ENCODE assay signal across 20 mouse cellular contexts in genomic region chr8:83598146-83598545, GRCm38 (mm10). TPM values are rescaled to one million over a fixed set of nuclear protein-coding genes. Genes with fewer than 3 reads are reported as not detected.
DNase-seq lines count a peak whose midpoint lies in the region; ATAC-seq and TF ChIP-seq lines count a peak whose summit lies in the region.
"Had no signal": no experiment of that assay in that cellular context is flagged by ENCODE, and none has a peak within 500 bp of the region (broad histone marks: within the 10 kb centered on the region; RNA-seq: fewer than 3 reads in every experiment).

No protein-coding gene starts in this region.

- DNase-seq in left cerebral cortex, adult 2 months (ENCODE audit: extremely low spot score in 1 of 2, low spot score in 2 of 2), result no peak
- no peak for DNase-seq in left cerebral cortex, adult 18-20 months (ENCODE audit: low spot score in 2 of 2)
- no peak for DNase-seq in midbrain, postnatal 0 days (ENCODE audit: low spot score)
- no peak for DNase-seq in liver, embryonic 13.5 days
- no peak for DNase-seq in adrenal gland, adult (ENCODE audit: inconsistent age in 2 of 2, low spot score in 1 of 2)
- no peak for DNase-seq in urinary bladder, postnatal 36 days (ENCODE audit: low spot score in 2 of 2)
- DNase-seq: adrenal gland, postnatal 36 days; cerebellum, adult 8-10 months; heart, postnatal 14 days; kidney, postnatal 14 days; layer of hippocampus, adult 9-11 months; thymus, postnatal 36 days had no signal

- no peak overlapping the region for H3K4me3 ChIP-seq in left cerebral cortex, adult 2 months
- H3K4me3 ChIP-seq in midbrain, postnatal 0 days (ENCODE audit: low read depth, low read length), result no peak overlapping the region
- H3K4me3 ChIP-seq in midbrain, embryonic 15.5 days, result no peak overlapping the region
- no peak overlapping the region for H3K4me3 ChIP-seq in liver, embryonic 13.5 days (replicated peaks)
- H3K4me3 ChIP-seq: embryonic facial prominence, embryonic 10.5 days; hindbrain, embryonic 12.5 days; limb, embryonic 12.5 days; neural tube, embryonic 12.5 days had no signal

- intact Hi-C loops in left cerebral cortex, adult 2 months (cut with DNase I), result no loop called here

- no peak for ATAC-seq in midbrain, postnatal 0 days (ENCODE audit: low FRiP score)
- no peak for ATAC-seq in midbrain, embryonic 15.5 days (replicated peaks)
- no peak for ATAC-seq in liver, embryonic 13.5 days (ENCODE audit: low read depth)
- ATAC-seq: intestine, embryonic 16.5 days had no signal

- H3K27ac ChIP-seq in left cerebral cortex, adult 2 months, result no peak overlapping the region
- no peak overlapping the region for H3K27ac ChIP-seq in midbrain, postnatal 0 days (ENCODE audit: low read depth, low read length)
- H3K27ac ChIP-seq in midbrain, embryonic 15.5 days, result no peak overlapping the region
- peak overlapping the region; percentile 97; the same call in 1 of the 2 replicates for H3K27ac ChIP-seq in liver, embryonic 13.5 days
- H3K27ac ChIP-seq: embryonic facial prominence, embryonic 10.5 days; hindbrain, embryonic 12.5 days; limb, embryonic 12.5 days; neural tube, embryonic 12.5 days had no signal

- no peaks in the 10 kb centered on the region for H3K27me3 ChIP-seq in midbrain, postnatal 0 days (ENCODE audit: insufficient read depth, low read length)
- no peaks in the 10 kb centered on the region for H3K27me3 ChIP-seq in midbrain, embryonic 15.5 days (replicated peaks)
- no peaks in the 10 kb centered on the region for H3K27me3 ChIP-seq in liver, embryonic 13.5 days
- H3K27me3 ChIP-seq: hindbrain, embryonic 12.5 days; limb, embryonic 12.5 days; neural tube, embryonic 12.5 days had no signal

- H3K9ac ChIP-seq in midbrain, postnatal 0 days (replicated peaks; ENCODE audit: low read length, poor library complexity, severe bottlenecking), result no peak overlapping the region
- no peak overlapping the region for H3K9ac ChIP-seq in midbrain, embryonic 15.5 days
- 0 out of 2 replicates have a peak overlapping the region, but pooled peaks have one; percentile 26 for H3K9ac ChIP-seq in liver, embryonic 13.5 days
- H3K9ac ChIP-seq: hindbrain, embryonic 12.5 days; limb, embryonic 12.5 days; neural tube, embryonic 12.5 days had no signal

- TF ChIP-seq CTCF in left cerebral cortex, adult 2 months (IDR thresholded peaks at IDR 0.05), result peak; percentile 6; the same call in 1 of the 2 replicates
- peak; percentile 48 for TF ChIP-seq CTCF in midbrain, postnatal 0 days (IDR thresholded peaks at IDR 0.05)

- no peaks in the 10 kb centered on the region for H3K9me3 ChIP-seq in midbrain, postnatal 0 days (ENCODE audit: low read length)
- H3K9me3 ChIP-seq in midbrain, embryonic 15.5 days, result no peaks in the 10 kb centered on the region
- H3K9me3 ChIP-seq in liver, embryonic 13.5 days (replicated peaks), result no peaks in the 10 kb centered on the region
- H3K9me3 ChIP-seq: embryonic facial prominence, embryonic 10.5 days; G1E; hindbrain, embryonic 12.5 days; limb, embryonic 12.5 days; neural tube, embryonic 12.5 days had no signal

- H3K4me1 ChIP-seq in midbrain, postnatal 0 days (ENCODE audit: insufficient read depth, low read length), result no peaks in the 10 kb centered on the region
- H3K4me1 ChIP-seq in midbrain, embryonic 15.5 days, result peaks cover 11% of the 10 kb centered on the region
- H3K4me1 ChIP-seq in liver, embryonic 13.5 days (replicated peaks), result peaks cover 80% of the 10 kb centered on the region

- no peak overlapping the region for H3K4me2 ChIP-seq in midbrain, postnatal 0 days (ENCODE audit: low read depth, low read length, poor library complexity, severe bottlenecking)
- no peak overlapping the region for H3K4me2 ChIP-seq in midbrain, embryonic 15.5 days
- H3K4me2 ChIP-seq in liver, embryonic 13.5 days, result no peak overlapping the region
- H3K4me2 ChIP-seq: heart, embryonic 11.5 days; hindbrain, embryonic 12.5 days; limb, embryonic 12.5 days; neural tube, embryonic 12.5 days had no signal

- WGBS in midbrain, postnatal 0 days, result 5% methylated on average over 1 of the region's 1 CpGs
- 3% methylated on average over 1 of the region's 1 CpGs for WGBS in midbrain, embryonic 15.5 days
- 34% methylated on average over 1 of the region's 1 CpGs for WGBS in liver, embryonic 13.5 days (ENCODE audit: insufficient replicate concordance)

- no peaks in the 10 kb centered on the region for H3K36me3 ChIP-seq in midbrain, postnatal 0 days (ENCODE audit: insufficient read depth, low read length)
- H3K36me3 ChIP-seq in midbrain, embryonic 15.5 days (replicated peaks), result no peaks in the 10 kb centered on the region
- no peaks in the 10 kb centered on the region for H3K36me3 ChIP-seq in liver, embryonic 13.5 days
- H3K36me3 ChIP-seq: embryonic facial prominence, embryonic 10.5 days; G1E; hindbrain, embryonic 12.5 days; limb, embryonic 12.5 days; neural tube, embryonic 12.5 days had no signal

RNA-seq across cellular contexts. Expression of gene Tecr, which starts 9.6 kb away (rescaled TPM):
- total RNA-seq in left cerebral cortex, adult 2 months (2021), result 100 to 1,000 TPM; 572 to 605 TPM
- 100 to 1,000 TPM; 600 to 661 TPM for total RNA-seq in left cerebral cortex, adult 18-20 months (2021)
- total RNA-seq in midbrain, postnatal 0 days (2014; rRNA removed), result 1,134 and 1,270 TPM in 2 replicates
- polyA plus RNA-seq in midbrain, postnatal 0 days (2015; fragmentation: Nextera tagmentation; extraction: Ambion mirVana), result 1,433 and 1,533 TPM in 2 replicates
- 1,118 and 1,124 TPM in 2 replicates for polyA plus RNA-seq in midbrain, embryonic 15.5 days (2015; fragmentation: Nextera tagmentation; extraction: Ambion mirVana)
- 334 and 348 TPM in 2 replicates for polyA plus RNA-seq in liver, embryonic 13.5 days (2015; fragmentation: Nextera tagmentation; extraction: Ambion mirVana)

RNA-seq across cellular contexts. Expression of gene Dnajb1, which starts 9.8 kb away (rescaled TPM):
- total RNA-seq in left cerebral cortex, adult 2 months (2021), result 10 to 100 TPM; 50.1 to 71.0 TPM
- 10 to 100 TPM; 61.3 to 66.7 TPM for total RNA-seq in left cerebral cortex, adult 18-20 months (2021)
- total RNA-seq in midbrain, postnatal 0 days (2014; rRNA removed), result 41.0 and 43.3 TPM in 2 replicates
- polyA plus RNA-seq in midbrain, postnatal 0 days (2015; fragmentation: Nextera tagmentation; extraction: Ambion mirVana), result 60.3 and 72.4 TPM in 2 replicates
- polyA plus RNA-seq in midbrain, embryonic 15.5 days (2015; fragmentation: Nextera tagmentation; extraction: Ambion mirVana), result 65.2 and 65.5 TPM in 2 replicates
- 54.5 and 59.6 TPM in 2 replicates for polyA plus RNA-seq in liver, embryonic 13.5 days (2015; fragmentation: Nextera tagmentation; extraction: Ambion mirVana)

RNA-seq across cellular contexts. Expression of gene Ndufb7, which starts 31.7 kb away (rescaled TPM):
- total RNA-seq in left cerebral cortex, adult 2 months (2021), result 100 to 1,000 TPM; 144 to 147 TPM
- 100 to 1,000 TPM; 136 to 155 TPM for total RNA-seq in left cerebral cortex, adult 18-20 months (2021)
- total RNA-seq in midbrain, postnatal 0 days (2014; rRNA removed), result 151 and 158 TPM in 2 replicates
- 396 and 420 TPM in 2 replicates for polyA plus RNA-seq in midbrain, postnatal 0 days (2015; fragmentation: Nextera tagmentation; extraction: Ambion mirVana)
- 336 and 348 TPM in 2 replicates for polyA plus RNA-seq in midbrain, embryonic 15.5 days (2015; fragmentation: Nextera tagmentation; extraction: Ambion mirVana)
- polyA plus RNA-seq in liver, embryonic 13.5 days (2015; fragmentation: Nextera tagmentation; extraction: Ambion mirVana), result 268 and 288 TPM in 2 replicates

RNA-seq across cellular contexts. Expression of gene Gipc1, which starts 54.3 kb away (rescaled TPM):
- total RNA-seq in left cerebral cortex, adult 2 months (2021), result 10 to 100 TPM; 84.6 to 88.2 TPM
- total RNA-seq in left cerebral cortex, adult 18-20 months (2021), result 10 to 100 TPM; 86.0 to 86.7 TPM
- 72.3 and 74.2 TPM in 2 replicates for total RNA-seq in midbrain, postnatal 0 days (2014; rRNA removed)
- polyA plus RNA-seq in midbrain, postnatal 0 days (2015; fragmentation: Nextera tagmentation; extraction: Ambion mirVana), result 108 and 111 TPM in 2 replicates
- polyA plus RNA-seq in midbrain, embryonic 15.5 days (2015; fragmentation: Nextera tagmentation; extraction: Ambion mirVana), result 128 and 132 TPM in 2 replicates
- polyA plus RNA-seq in liver, embryonic 13.5 days (2015; fragmentation: Nextera tagmentation; extraction: Ambion mirVana), result 61.3 and 64.3 TPM in 2 replicates
